Mouse (Mus musculus): ENCODE measurements at regions not wholly inside any gene's neighbourhood (a gene's known extent, or its start where the extent isn't known, plus 50 kb on each side); places are given as distances from the start of the nearest gene placed in this dataset.
A peak's percentile ranks its signal among the peaks of the same experiment; 100 is the strongest.
"Not testable (repeated sequence)": the region's sequence is repeated elsewhere in the genome, so short reads cannot be mapped to it uniquely, and the experiment has no call there.

- DNase-seq (ENCODE audit: low spot score) = no peak
Measured at GRCm38 (mm10) chr11:91524019-91524418, 53.3 kb downstream of the Kif2b start.

- DNase-seq (ENCODE audit: low spot score) = peak; percentile 2
Measured at GRCm38 (mm10) chr11:91479236-91479635, 98.1 kb downstream of the Kif2b start.

GRCm38 (mm10) chr11:91463578-91464401 lies 113.6 kb downstream of the Kif2b start:
- no peak for DNase-seq (ENCODE audit: low spot score)

GRCm38 (mm10) chr11:91461946-91462345 lies 115.4 kb downstream of the Kif2b start:
- DNase-seq (ENCODE audit: low spot score) = no peak

- DNase-seq (ENCODE audit: low spot score) = no peak
Measured at GRCm38 (mm10) chr11:91442361-91442760, 135.0 kb downstream of the Kif2b start.

GRCm38 (mm10) chr11:91432195-91432594 lies 145.2 kb downstream of the Kif2b start:
- DNase-seq (ENCODE audit: low spot score) = no peak

GRCm38 (mm10) chr11:91426731-91427130 lies 150.6 kb downstream of the Kif2b start:
- no peak for DNase-seq (ENCODE audit: low spot score)

- no peak for DNase-seq (ENCODE audit: low spot score)
Measured at GRCm38 (mm10) chr11:91387172-91387571, 190.2 kb downstream of the Kif2b start.

- no peak for DNase-seq (ENCODE audit: low spot score)
Measured at GRCm38 (mm10) chr11:91357029-91357428, 220.3 kb downstream of the Kif2b start.

GRCm38 (mm10) chr11:91342629-91343028 lies 234.7 kb downstream of the Kif2b start:
- no peak for DNase-seq (ENCODE audit: low spot score)

- no peak for DNase-seq (ENCODE audit: low spot score)
Measured at GRCm38 (mm10) chr11:91333056-91333455, 244.3 kb downstream of the Kif2b start.

GRCm38 (mm10) chr11:91327543-91327942 lies 249.8 kb downstream of the Kif2b start:
- no peak for DNase-seq (ENCODE audit: low spot score)

- DNase-seq (ENCODE audit: low spot score) = no peak
Measured at GRCm38 (mm10) chr11:91310212-91310742, 267.1 kb downstream of the Kif2b start.

GRCm38 (mm10) chr11:91289194-91290123 lies 287.9 kb downstream of the Kif2b start:
- DNase-seq (ENCODE audit: low spot score) = peak; percentile 24

GRCm38 (mm10) chr11:91286376-91286775 lies 291.0 kb downstream of the Kif2b start:
- DNase-seq (ENCODE audit: low spot score) = no peak

GRCm38 (mm10) chr11:91262216-91262615 lies 315.1 kb downstream of the Kif2b start:
- no peak for DNase-seq (ENCODE audit: low spot score)

- not testable (repeated sequence) for DNase-seq (ENCODE audit: low spot score)
Measured at GRCm38 (mm10) chr11:91242061-91242460, 335.3 kb downstream of the Kif2b start.

GRCm38 (mm10) chr11:91216158-91216557 lies 361.2 kb downstream of the Kif2b start:
- DNase-seq (ENCODE audit: low spot score) = no peak

GRCm38 (mm10) chr11:91213104-91213503 lies 364.3 kb downstream of the Kif2b start:
- no peak for DNase-seq (ENCODE audit: low spot score)

GRCm38 (mm10) chr11:91206470-91206869 lies 370.9 kb downstream of the Kif2b start:
- no peak for DNase-seq (ENCODE audit: low spot score)

GRCm38 (mm10) chr11:91204416-91204815 lies 372.9 kb downstream of the Kif2b start:
- DNase-seq (ENCODE audit: low spot score) = no peak

GRCm38 (mm10) chr11:91196841-91197240 lies 380.5 kb downstream of the Kif2b start:
- DNase-seq (ENCODE audit: low spot score) = no peak

- no peak for DNase-seq (ENCODE audit: low spot score)
Measured at GRCm38 (mm10) chr11:91196351-91196750, 381.0 kb downstream of the Kif2b start.

Data from ovary, postnatal 36 days (tissue).